Mouse (Mus musculus) E14TG2a.4 (cell line): ENCODE measurements at regions not wholly inside any gene's neighbourhood (a gene's known extent, or its start where the extent isn't known, plus 50 kb on each side); places are given as distances from the start of the nearest gene placed in this dataset.

Source experiments
- CTCF ChIP-seq: conservative IDR thresholded peaks from 2 replicates; pipeline ENCODE4 v1.5.1; 2014; ENCODE audit warnings: low read length
- POU5F1 ChIP-seq: IDR thresholded peaks from 2 replicates; pipeline ENCODE4 v1.6.1; 2014; ENCODE audit warnings: low read length, borderline replicate concordance

- TF ChIP-seq POU5F1 (no peak), CTCF (no peak)
These were observed 128.1 kb upstream of the Cenpw start for GRCm38 (mm10) chr10:30328334-30329014.
